Mouse (Mus musculus): ENCODE measurements around the gene Dlg2. TPM values are rescaled to one million over a fixed set of nuclear protein-coding genes. Genes with fewer than 3 reads are reported as not detected.

Dlg2 gene
- polyA plus RNA-seq, 1 experiment from 2014 or later = 38.4 TPM

DNA sequence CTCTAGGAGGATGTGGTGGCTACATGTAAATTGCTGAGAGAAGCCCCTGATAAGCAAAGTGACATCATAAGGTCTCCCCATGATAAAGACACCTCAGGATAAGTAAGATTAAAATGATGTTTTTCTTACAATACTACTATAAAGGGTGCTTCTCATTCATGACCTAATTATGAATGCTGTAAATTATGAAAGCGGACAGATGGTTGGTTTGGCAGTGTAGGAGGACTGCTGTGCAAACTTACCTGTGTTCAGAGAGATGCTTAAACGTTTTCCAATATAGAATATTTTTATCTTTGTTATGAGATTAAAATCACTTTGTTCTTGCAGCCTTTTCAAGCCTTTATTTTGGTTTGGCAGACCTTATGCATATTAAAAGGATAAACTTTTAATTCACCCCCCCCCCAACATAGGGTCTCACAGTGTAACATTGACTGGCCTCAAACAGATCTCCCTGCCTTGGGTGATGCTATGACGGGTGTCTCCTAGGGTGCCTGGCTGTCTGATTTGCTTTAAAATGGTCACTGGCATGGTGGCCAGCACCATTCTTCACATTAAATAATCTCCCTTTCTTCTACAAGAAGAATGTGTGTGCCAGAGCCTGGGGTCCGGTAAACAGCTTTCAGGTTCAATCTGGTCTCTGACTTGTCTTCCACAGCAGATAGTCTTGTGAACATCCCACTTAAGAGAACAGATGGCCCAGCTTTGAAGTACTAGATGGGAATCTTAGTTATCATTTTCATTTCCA, 1529.4 kb downstream of the Dlg2 start:
- no peak overlapping the region for H3K4me2 ChIP-seq (ENCODE audit: low read length)
- H3K9ac ChIP-seq (replicated peaks; ENCODE audit: low read depth, low read length) = no peak overlapping the region
- no peak overlapping the region for H3K4me3 ChIP-seq (replicated peaks; ENCODE audit: low read length)
- H3K4me1 ChIP-seq (replicated peaks; ENCODE audit: control insufficient read depth, insufficient read depth, low read length) = no peaks in the 10 kb centered on the region
- no peaks in the 10 kb centered on the region for H3K9me3 ChIP-seq (ENCODE audit: control insufficient read depth, low read length)
- no peak overlapping the region for H3K27ac ChIP-seq (ENCODE audit: low read length)
- no peaks in the 10 kb centered on the region for H3K36me3 ChIP-seq (ENCODE audit: control insufficient read depth, insufficient read depth)
- WGBS = 69% methylated on average over 4 of the region's 4 CpGs
- no peaks in the 10 kb centered on the region for H3K27me3 ChIP-seq (replicated peaks; ENCODE audit: control insufficient read depth, insufficient read depth, low read length)
- ATAC-seq = no peak

DNA sequence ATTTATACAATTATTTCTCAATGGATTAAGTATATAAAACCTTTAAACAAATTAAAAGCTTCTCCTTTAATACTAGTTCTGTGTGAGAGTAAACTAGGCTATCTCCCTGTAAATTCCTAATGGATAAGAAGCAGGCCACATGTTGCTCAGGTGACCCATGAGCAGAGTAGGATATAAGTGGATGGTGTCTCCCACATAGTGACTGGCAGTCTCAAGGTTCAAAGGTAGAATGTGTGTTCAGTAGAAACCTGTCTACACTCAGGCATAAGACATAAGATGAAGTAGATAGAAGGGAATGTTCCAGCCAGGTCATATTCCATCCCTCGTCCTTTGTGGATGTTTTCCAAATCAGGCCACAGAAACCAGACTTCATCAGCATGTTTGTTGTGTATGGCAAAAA, 1532.2 kb downstream of the Dlg2 start:
- Histone ChIP-seq H3K36me3 (ENCODE audit: control insufficient read depth, insufficient read depth) (no peaks in the 10 kb centered on the region), H3K4me3 (replicated peaks; ENCODE audit: low read length) (no peak overlapping the region), H3K9ac (replicated peaks; ENCODE audit: low read depth, low read length) (no peak overlapping the region), H3K4me1 (replicated peaks; ENCODE audit: control insufficient read depth, insufficient read depth, low read length) (no peaks in the 10 kb centered on the region), H3K9me3 (ENCODE audit: control insufficient read depth, low read length) (no peaks in the 10 kb centered on the region), H3K27me3 (replicated peaks; ENCODE audit: control insufficient read depth, insufficient read depth, low read length) (no peaks in the 10 kb centered on the region), H3K4me2 (ENCODE audit: low read length) (no peak overlapping the region), H3K27ac (ENCODE audit: low read length) (no peak overlapping the region)
- 93% methylated on average over 1 of the region's 1 CpGs for WGBS
- no peak for ATAC-seq

DNA sequence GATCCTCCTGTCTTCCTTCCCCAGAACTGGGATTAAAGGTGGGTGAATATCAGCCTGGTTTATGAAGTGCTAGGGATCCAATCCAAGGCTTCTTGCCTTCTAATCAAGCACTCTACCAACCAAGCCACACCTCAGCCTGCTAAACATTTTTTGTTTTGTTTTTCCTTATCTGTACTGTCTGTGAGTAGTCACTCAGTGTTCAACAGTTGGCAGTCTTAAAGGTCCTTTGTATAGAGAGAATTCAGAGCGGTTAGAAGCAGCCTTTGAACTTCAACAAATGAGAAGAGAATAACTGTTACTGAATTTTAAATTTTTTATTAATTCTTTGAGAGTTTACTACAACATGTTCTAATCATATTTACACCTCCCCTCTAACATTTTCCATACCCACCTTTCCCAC, 1548.5 kb downstream of the Dlg2 start:
- no peak for ATAC-seq

DNA sequence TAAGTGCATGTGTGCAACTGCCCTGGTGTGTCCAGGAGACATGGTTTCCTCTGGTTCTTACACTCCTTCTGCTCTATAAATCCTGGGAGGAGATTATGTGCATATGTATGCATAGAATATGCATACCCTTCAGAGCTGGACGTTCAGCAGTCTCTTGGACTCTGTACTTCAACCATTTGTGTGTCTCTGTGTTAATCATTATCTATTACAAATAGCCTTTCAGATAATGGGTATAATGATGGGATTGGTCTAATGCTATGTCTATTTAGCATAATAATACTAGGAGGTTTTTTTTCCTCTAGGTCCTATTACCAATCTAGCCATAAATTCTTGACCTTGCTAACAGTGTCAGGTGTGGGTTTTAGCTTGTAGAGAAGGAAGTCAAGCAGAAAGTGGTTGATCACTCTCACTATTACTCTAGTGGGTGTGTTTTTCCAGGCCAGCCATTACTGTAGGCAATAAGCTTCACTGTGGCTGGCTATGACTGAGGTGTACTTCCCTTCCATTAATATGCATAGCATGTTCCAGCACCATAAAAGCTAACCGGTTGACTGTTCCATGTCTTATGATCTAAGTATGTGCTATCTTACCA, 1549.1 kb downstream of the Dlg2 start:
- no peak for ATAC-seq
- Histone ChIP-seq H3K36me3 (ENCODE audit: control insufficient read depth, insufficient read depth) (no peaks in the 10 kb centered on the region), H3K9ac (replicated peaks; ENCODE audit: low read depth, low read length) (no peak overlapping the region), H3K27ac (ENCODE audit: low read length) (no peak overlapping the region), H3K9me3 (ENCODE audit: control insufficient read depth, low read length) (no peaks in the 10 kb centered on the region), H3K4me1 (replicated peaks; ENCODE audit: control insufficient read depth, insufficient read depth, low read length) (no peaks in the 10 kb centered on the region), H3K4me2 (ENCODE audit: low read length) (no peak overlapping the region), H3K27me3 (replicated peaks; ENCODE audit: control insufficient read depth, insufficient read depth, low read length) (no peaks in the 10 kb centered on the region), H3K4me3 (replicated peaks; ENCODE audit: low read length) (no peak overlapping the region)
- 61% methylated on average over 2 of the region's 2 CpGs for WGBS

More for the DNA sequence above, 1548.5 kb downstream of the Dlg2 start:
- H3K36me3 ChIP-seq (ENCODE audit: control insufficient read depth, insufficient read depth) = no peaks in the 10 kb centered on the region
- no peak overlapping the region for H3K4me2 ChIP-seq (ENCODE audit: low read length)
- WGBS = 79% methylated on average over 1 of the region's 1 CpGs
- H3K4me3 ChIP-seq (replicated peaks; ENCODE audit: low read length) = no peak overlapping the region
- no peaks in the 10 kb centered on the region for H3K9me3 ChIP-seq (ENCODE audit: control insufficient read depth, low read length)
- H3K27ac ChIP-seq (ENCODE audit: low read length) = no peak overlapping the region
- H3K27me3 ChIP-seq (replicated peaks; ENCODE audit: control insufficient read depth, insufficient read depth, low read length) = no peaks in the 10 kb centered on the region
- no peak overlapping the region for H3K9ac ChIP-seq (replicated peaks; ENCODE audit: low read depth, low read length)
- no peaks in the 10 kb centered on the region for H3K4me1 ChIP-seq (replicated peaks; ENCODE audit: control insufficient read depth, insufficient read depth, low read length)

DNA sequence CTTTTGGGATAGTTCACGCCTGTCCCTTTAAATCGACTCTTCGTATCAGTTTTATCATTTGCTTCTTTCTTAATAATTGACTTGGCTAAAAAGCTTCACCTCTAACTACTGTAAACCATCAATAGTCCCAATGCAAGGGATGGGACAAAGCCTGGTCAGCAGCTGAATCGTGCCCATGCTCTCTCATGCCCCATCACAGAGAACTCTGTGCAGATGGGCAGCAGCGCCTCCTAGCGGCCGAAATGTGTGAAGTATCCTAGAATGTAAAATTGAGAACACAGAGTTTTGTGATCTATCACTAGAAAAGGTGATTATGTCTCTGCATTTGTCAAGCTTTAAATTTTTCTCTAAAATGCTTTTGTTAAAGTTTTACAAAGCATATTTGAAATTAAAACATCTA, 1550.6 kb downstream of the Dlg2 start:
- Histone ChIP-seq H3K27ac (ENCODE audit: low read length) (no peak overlapping the region), H3K4me1 (replicated peaks; ENCODE audit: control insufficient read depth, insufficient read depth, low read length) (no peaks in the 10 kb centered on the region), H3K4me2 (ENCODE audit: low read length) (no peak overlapping the region), H3K9ac (replicated peaks; ENCODE audit: low read depth, low read length) (no peak overlapping the region), H3K9me3 (ENCODE audit: control insufficient read depth, low read length) (no peaks in the 10 kb centered on the region), H3K27me3 (replicated peaks; ENCODE audit: control insufficient read depth, insufficient read depth, low read length) (no peaks in the 10 kb centered on the region), H3K4me3 (replicated peaks; ENCODE audit: low read length) (no peak overlapping the region), H3K36me3 (ENCODE audit: control insufficient read depth, insufficient read depth) (no peaks in the 10 kb centered on the region)
- ATAC-seq = peak; percentile 66
- 38% methylated on average over 7 of the region's 7 CpGs for WGBS

DNA sequence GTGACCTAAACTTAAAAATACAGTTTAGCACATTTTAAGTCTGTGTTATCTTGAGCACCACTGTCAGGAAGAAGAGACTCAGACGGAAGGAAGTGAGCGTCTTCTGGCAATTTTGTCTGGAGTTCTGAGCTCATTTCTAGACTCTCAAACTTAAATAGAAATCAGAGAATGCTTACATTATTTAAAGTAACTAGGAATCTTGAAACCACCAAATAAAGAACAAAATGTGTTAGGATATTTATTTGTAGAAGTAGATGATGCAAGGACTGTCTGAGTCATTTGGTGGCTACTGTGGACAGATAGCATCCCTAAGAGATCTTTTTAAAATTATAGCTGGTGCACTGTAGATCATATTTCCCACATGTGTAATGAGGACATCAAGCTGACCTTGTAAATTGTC, 1557.8 kb downstream of the Dlg2 start:
- 95% methylated on average over 2 of the region's 2 CpGs for WGBS
- Histone ChIP-seq H3K9me3 (ENCODE audit: control insufficient read depth, low read length) (no peaks in the 10 kb centered on the region), H3K27me3 (replicated peaks; ENCODE audit: control insufficient read depth, insufficient read depth, low read length) (no peaks in the 10 kb centered on the region), H3K9ac (replicated peaks; ENCODE audit: low read depth, low read length) (no peak overlapping the region), H3K27ac (ENCODE audit: low read length) (no peak overlapping the region), H3K4me2 (ENCODE audit: low read length) (no peak overlapping the region), H3K36me3 (ENCODE audit: control insufficient read depth, insufficient read depth) (no peaks in the 10 kb centered on the region), H3K4me1 (replicated peaks; ENCODE audit: control insufficient read depth, insufficient read depth, low read length) (no peaks in the 10 kb centered on the region), H3K4me3 (replicated peaks; ENCODE audit: low read length) (no peak overlapping the region)
- no peak for ATAC-seq

DNA sequence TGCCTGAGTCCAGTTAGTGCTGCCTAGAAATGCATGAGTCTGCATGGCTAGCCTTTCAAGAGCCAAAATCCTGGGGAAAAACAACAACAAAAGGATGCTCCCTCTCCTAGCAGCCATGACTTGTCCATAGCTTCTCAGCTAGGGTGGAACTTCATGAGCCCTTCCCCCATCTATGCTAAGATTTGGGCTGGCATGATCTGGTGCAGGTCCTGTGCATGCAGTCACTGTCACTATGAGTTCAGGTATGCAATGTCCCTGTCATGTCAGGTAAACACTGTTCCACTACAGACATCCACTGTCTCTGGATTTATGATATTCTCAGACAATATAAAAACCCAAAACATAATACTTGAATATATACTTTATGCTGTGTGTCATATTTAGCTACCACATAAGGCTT, 1563.7 kb downstream of the Dlg2 start:
- no peak overlapping the region for H3K4me3 ChIP-seq (replicated peaks; ENCODE audit: low read length)
- 0 out of 2 replicates have a peak overlapping the region, but pooled peaks have one; percentile 2 for H3K27ac ChIP-seq (ENCODE audit: low read length)
- no peaks in the 10 kb centered on the region for H3K9me3 ChIP-seq (ENCODE audit: control insufficient read depth, low read length)
- ATAC-seq = no peak
- H3K36me3 ChIP-seq (ENCODE audit: control insufficient read depth, insufficient read depth) = no peaks in the 10 kb centered on the region
- H3K27me3 ChIP-seq (replicated peaks; ENCODE audit: control insufficient read depth, insufficient read depth, low read length) = no peaks in the 10 kb centered on the region
- H3K4me2 ChIP-seq (ENCODE audit: low read length) = no peak overlapping the region
- H3K9ac ChIP-seq (replicated peaks; ENCODE audit: low read depth, low read length) = no peak overlapping the region
- no peaks in the 10 kb centered on the region for H3K4me1 ChIP-seq (replicated peaks; ENCODE audit: control insufficient read depth, insufficient read depth, low read length)

DNA sequence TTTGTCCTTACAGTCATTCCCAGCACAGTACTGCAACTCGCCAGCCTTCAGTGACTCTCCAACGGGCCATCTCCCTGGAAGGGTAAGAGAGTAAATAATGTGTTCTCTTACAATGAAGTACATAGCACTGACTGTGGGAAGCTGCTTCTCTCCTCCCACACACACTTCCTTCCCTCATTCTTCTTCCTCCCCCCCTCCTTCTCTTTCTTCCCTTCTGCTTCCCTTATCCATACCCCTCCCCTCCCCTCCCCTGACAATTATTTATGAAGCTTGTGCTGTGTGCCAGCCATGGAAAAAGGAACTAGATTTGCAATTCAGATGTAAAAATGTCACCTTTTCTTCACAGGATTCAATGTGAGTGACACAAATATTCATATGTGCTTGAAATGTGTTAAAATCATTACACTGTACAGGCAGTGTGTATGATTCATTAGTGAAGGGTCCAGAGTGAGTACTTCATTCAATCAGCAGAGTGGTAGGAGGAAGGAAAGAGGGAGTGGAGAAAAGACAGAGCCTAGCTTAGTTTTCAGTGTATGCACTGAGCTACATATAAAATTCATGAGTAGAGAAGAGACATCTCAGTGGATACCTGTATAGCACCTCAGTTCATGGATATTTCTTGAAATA, 1564.4 kb downstream of the Dlg2 start:
- 52% methylated on average over 2 of the region's 2 CpGs for WGBS
- peak; percentile 96 for ATAC-seq

DNA sequence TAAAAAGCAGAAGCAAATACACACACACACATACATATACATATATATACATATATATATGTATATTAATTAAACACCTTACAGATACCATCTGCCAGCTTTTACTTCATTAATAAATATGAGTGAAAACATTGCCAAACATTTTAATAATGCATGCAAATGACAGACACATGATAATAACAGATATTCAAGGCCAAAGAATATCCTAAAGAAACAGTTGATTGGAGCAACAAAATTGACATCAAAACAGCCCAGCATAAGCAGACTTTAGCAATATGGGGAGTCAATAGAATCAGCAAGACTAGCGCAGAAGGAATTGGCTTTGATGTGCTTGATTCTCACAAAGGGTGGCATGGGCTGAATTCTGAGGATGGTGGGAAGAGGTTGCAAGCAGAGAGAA, 1568.5 kb downstream of the Dlg2 start:
- H3K9ac ChIP-seq (replicated peaks; ENCODE audit: low read depth, low read length) = no peak overlapping the region
- WGBS = 30% methylated on average over 1 of the region's 1 CpGs
- no peaks in the 10 kb centered on the region for H3K27me3 ChIP-seq (replicated peaks; ENCODE audit: control insufficient read depth, insufficient read depth, low read length)
- H3K4me2 ChIP-seq (ENCODE audit: low read length) = no peak overlapping the region
- no peak overlapping the region for H3K4me3 ChIP-seq (replicated peaks; ENCODE audit: low read length)
- H3K27ac ChIP-seq (ENCODE audit: low read length) = no peak overlapping the region
- H3K36me3 ChIP-seq (ENCODE audit: control insufficient read depth, insufficient read depth) = no peaks in the 10 kb centered on the region
- H3K9me3 ChIP-seq (ENCODE audit: control insufficient read depth, low read length) = no peaks in the 10 kb centered on the region
- no peaks in the 10 kb centered on the region for H3K4me1 ChIP-seq (replicated peaks; ENCODE audit: control insufficient read depth, insufficient read depth, low read length)
- ATAC-seq = no peak

More for the DNA sequence above, 1564.4 kb downstream of the Dlg2 start:
- Histone ChIP-seq H3K27me3 (replicated peaks; ENCODE audit: control insufficient read depth, insufficient read depth, low read length) (no peaks in the 10 kb centered on the region), H3K9me3 (ENCODE audit: control insufficient read depth, low read length) (no peaks in the 10 kb centered on the region), H3K4me2 (ENCODE audit: low read length) (no peak overlapping the region), H3K27ac (ENCODE audit: low read length) (peak overlapping the region; percentile 80), H3K9ac (replicated peaks; ENCODE audit: low read depth, low read length) (no peak overlapping the region), H3K36me3 (ENCODE audit: control insufficient read depth, insufficient read depth) (no peaks in the 10 kb centered on the region), H3K4me3 (replicated peaks; ENCODE audit: low read length) (no peak overlapping the region), H3K4me1 (replicated peaks; ENCODE audit: control insufficient read depth, insufficient read depth, low read length) (no peaks in the 10 kb centered on the region)
